Mouse (Mus musculus) layer of hippocampus, adult 9-11 months (tissue): ENCODE measurements around the gene Prokr2.
"Not testable (repeated sequence)": the region's sequence is repeated elsewhere in the genome, so short reads cannot be mapped to it uniquely, and the experiment has no call there.

ENCODE experiments used
- DNase-seq: peaks from one replicate; pipeline ENCODE4 v3.0.0; 2022

Prokr2 gene

DNA sequence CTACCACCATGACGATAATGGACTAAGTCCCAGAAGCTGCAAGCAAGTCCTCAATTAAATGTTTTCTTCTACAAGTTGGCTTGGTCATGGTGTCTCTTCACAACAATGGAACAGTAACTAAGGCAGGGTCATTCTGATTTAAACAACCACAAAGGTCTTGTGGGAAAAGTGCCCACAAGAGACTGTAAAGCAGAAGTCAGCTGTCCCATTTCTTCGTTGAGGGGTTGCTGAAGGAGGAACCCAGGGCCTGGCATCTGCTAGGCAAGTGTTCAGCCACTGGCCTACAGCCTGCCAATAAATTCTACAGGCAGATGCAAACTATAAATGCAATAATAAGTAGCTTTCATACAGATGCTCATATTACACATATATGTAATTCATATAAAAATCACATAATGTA, 48.0 kb downstream of the Prokr2 start:
- no peak for DNase-seq

GRCm38 (mm10) chr2:132323541-132323940, 61.7 kb downstream of the Prokr2 start:
- no peak for DNase-seq

DNA sequence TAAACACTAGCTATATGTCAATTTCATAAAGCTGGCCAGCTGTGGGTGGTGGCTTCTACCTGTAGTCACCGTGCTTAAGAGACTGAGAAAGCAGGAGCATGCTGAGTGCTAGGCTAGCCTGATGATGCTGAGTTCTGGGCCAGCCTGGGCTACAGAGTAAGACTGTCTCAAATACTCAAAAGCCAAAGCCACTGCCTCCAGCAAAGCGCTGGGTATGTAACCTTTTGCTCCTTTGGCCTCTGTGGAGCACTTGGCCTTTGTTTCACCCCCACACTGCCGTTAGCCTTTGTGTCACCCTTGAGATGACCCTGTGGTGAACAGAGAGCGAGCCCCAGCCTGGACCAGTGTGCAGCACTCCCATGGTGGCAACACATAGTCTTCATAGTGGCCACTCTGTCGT, 64.7 kb downstream of the Prokr2 start:
- no peak for DNase-seq

DNA sequence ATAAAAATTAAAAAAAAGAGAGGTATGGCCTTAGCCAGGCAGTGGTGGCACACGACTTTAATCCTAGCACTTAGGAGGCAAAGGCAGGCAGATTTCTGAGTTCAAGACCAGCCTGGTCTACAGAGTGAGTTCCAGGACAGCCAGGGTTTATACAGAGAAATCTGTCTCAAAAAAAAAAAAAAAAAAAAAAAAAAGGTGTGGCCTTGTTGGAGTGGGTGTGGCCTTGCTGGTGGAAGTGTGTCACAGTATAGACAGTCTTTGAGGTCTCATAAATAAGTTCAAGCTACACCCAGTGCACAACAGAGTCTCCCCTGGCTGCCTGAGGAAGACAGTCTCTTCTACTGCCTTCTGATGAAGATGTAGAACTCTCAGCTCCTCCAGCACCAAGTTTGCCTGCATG, 68.1 kb downstream of the Prokr2 start:
- DNase-seq: no peak

- peak; percentile 56 for DNase-seq
Observed at GRCm38 (mm10) chr2:132316041-132316808, 69.0 kb downstream of the Prokr2 start.

DNA sequence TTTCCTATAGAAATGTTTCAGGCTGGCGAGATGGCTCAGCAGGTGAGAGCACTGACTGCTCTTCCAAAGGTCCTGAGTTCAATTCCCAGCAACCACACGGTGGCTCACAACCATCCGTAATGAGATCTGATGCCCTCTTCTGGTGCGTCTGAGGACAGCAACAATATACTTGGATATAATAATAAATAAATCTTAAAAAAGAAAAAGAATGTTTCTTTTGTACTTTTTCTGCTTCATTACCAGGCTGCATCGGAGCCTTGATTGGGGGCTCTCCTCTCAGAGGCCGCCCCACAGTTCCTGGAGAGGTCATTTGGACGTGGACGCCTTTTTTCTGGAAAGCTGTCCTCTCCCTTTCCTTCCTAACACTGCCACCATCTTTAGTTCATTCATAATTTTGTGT, 71.2 kb downstream of the Prokr2 start:
- not testable (repeated sequence) for DNase-seq

DNA sequence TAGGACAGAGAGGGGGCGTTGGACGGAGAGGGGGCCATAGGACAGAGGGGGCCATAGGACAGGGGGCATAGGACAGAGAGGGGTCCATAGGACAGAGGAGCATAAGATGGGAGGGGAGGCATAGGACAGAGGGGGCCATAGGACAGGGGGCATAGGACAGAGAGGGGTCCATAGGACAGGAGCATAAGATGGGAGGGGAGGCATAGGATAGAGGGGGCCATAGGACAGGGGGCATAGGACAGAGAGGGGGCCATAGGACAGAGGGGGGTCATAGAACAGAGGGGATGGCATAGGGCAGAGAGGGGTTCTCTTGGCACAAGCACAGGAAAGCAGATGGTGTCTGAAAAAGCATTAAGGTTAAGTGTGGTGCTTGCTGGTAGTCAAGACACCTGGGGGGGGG, 71.7 kb downstream of the Prokr2 start:
- DNase-seq: no peak

DNA sequence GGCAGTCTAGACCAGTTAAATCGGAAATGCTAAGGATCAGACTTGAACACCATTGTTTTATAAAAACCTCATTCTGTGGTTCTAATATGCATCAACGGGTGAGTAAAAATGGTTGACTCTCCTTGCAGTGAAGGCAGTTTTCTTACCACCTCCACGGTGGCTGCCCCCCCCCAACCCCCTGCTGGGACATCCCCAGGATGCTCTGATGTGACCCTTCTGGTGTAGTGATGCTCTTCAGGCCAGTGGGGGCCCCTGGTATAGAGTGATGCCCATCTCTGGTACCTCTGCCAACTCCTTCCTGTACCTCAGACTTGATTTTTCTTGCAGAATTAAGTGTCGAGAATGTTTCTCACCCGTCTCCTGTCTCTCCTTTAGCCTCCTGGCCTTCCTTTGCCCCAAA, 72.6 kb downstream of the Prokr2 start:
- DNase-seq: no peak

GRCm38 (mm10) chr2:132309398-132309930, 75.8 kb downstream of the Prokr2 start:
- DNase-seq: no peak

GRCm38 (mm10) chr2:132308829-132309228, 76.4 kb downstream of the Prokr2 start:
- DNase-seq: no peak

GRCm38 (mm10) chr2:132307213-132307843, 77.9 kb downstream of the Prokr2 start:
- no peak for DNase-seq

DNA sequence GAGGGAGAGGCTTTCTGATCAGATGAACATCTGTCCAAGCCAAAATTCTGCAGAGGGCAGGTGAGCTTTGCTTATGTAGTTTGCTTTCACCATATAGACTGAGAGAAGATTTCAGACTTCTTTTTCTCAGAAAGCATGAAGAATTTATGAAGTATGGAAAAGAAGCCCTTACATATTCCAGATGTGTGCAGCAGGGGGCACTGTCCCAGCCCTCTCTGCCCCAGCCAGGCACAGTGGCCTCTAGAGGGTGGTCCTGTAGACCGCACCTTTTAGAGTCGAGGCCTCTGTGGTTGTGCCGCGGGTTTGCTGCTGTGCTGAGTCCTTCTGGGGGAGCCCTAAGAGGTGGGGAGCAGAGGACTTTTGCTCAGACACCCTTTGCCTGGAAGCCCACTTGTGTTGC, 79.3 kb downstream of the Prokr2 start:
- DNase-seq: no peak

- no peak for DNase-seq
Observed at GRCm38 (mm10) chr2:132305165-132305564, 80.1 kb downstream of the Prokr2 start.

DNA sequence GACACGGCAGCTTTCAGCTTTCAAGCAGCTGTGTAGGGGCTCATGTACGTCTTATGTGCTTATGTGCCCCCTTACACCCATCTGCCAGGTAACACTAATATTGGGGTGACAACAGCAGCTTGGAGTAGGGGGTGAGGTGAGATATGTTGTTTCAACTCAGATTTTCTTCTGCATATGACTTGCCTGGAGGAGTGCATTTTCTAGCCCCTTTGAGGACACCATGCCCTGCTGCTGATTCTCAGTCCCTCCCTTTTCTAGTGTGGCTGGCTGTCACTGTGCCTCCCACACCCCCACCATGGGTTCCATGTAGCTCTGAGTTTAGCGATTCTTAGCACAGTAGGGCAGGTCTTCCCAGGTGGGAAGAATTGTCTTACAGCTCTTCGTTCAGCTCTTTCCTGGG, 83.8 kb downstream of the Prokr2 start:
- DNase-seq: no peak

- no peak for DNase-seq
Observed at GRCm38 (mm10) chr2:132298250-132298649, 87.0 kb downstream of the Prokr2 start.

GRCm38 (mm10) chr2:132293694-132294450, 91.4 kb downstream of the Prokr2 start:
- DNase-seq: no peak

- peak; percentile 80 for DNase-seq
Observed at GRCm38 (mm10) chr2:132292083-132292482, 93.2 kb downstream of the Prokr2 start.

- DNase-seq: no peak
Observed at GRCm38 (mm10) chr2:132291265-132291664, 94.0 kb downstream of the Prokr2 start.

- DNase-seq: peak; percentile 42
Observed at GRCm38 (mm10) chr2:132290808-132291207, 94.4 kb downstream of the Prokr2 start.

DNA sequence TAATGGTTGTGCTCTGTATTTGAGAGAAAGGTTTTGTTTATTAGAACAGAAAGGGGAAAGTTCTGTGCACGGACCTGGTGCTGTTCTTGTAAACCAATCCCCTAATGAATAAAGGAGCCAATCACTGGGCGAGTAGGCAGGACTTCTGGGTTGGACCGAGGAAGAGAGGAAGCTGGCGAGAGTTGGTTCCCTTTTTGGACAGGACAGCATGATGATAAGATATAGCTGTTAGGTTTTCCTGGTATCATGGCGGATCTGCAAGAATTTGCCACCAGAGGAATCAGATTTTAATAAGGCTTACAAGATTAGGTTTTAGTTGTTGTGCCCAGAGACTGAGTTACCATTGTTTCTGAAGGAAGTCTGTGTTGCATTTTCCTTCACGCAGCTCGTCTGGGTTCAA, 96.0 kb downstream of the Prokr2 start:
- DNase-seq: not testable (repeated sequence)
